Mouse (Mus musculus): ENCODE results near the gene Notum. TPM values are rescaled to one million over a fixed set of nuclear protein-coding genes. Genes with fewer than 3 reads are reported as not detected.

The Notum gene
- polyA plus RNA-seq, 1 experiment from 2014 or later = 0.57 TPM

DNA sequence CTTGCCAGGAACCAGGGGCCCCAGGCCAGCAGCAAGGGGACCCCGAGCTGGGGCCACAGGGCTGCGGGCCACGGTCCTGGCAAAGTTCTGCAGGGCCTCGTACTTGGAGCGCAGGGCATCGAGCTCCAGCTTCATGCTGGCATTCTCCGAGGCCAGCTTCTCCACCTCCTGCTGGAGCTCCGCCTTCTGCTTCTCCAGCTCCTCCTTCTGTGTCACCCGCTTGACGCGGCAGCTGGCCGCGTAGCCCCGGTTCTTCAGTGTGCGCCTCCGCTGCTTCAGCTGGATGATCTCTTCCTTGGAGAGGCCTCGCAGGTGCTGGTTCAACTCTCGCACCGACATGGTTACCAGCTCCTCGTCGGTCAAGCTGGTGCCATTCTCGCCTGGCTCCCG is 31.6 kb downstream of the Notum start:
- peaks cover 73% of the 10 kb centered on the region for H3K4me1 ChIP-seq
- H3K9me3 ChIP-seq = no peaks in the 10 kb centered on the region
- H3K36me3 ChIP-seq (replicated peaks) = peaks cover 42% of the 10 kb centered on the region
- 82% methylated on average over 23 of the region's 23 CpGs for WGBS
- H3K4me3 ChIP-seq = peak overlapping the region; percentile 96; the same call in 1 of the 2 replicates
- DNase-seq (ENCODE audit: extremely low spot score, low spot score) = no peak
- peak overlapping the region; percentile 62; the same call in 1 of the 2 replicates for H3K27ac ChIP-seq
- no peaks in the 10 kb centered on the region for H3K27me3 ChIP-seq (ENCODE audit: poor library complexity, severe bottlenecking)

DNA sequence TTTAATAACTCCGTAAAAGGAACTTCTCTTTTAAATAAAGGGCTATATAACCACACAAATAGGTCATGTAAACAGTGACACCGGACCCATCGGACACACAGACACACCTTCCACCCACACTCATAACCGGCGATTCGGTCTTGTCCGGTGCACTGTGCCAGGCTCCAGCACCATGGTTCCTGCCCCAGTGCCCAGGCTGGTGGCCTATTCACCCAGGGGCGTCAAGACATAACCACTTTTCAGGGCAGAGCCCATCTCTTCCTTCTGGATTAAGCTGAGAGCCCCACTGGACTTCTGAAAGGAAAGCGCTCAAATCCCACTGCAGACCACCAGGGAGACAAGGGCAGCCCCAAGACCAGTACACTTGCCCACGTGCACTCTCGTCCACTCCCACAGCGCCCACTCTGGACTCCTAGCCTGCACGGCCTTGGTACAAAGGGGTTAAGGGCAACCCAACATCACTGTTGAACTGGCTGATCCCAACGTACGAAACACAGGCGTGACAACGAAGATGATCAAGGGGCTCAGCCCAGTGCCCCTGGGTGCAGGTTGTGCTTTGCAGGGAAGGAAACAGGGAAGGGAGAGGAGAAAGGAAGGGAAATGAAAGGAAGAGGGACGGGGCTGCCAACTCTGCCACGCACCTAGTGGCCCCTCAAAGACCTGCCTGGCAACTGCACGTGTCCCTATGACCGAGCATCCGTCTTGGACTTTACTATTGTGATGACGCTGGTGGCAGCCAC is 32.2 kb downstream of the Notum start:
- Histone ChIP-seq H3K27me3 (ENCODE audit: poor library complexity, severe bottlenecking) (no peaks in the 10 kb centered on the region), H3K4me3 (peak overlapping the region; percentile 96; the same call in 1 of the 2 replicates), H3K27ac (no peak overlapping the region), H3K4me1 (peaks cover 73% of the 10 kb centered on the region), H3K36me3 (replicated peaks) (peaks cover 42% of the 10 kb centered on the region), H3K9me3 (no peaks in the 10 kb centered on the region)
- 96% methylated on average over 23 of the region's 23 CpGs for WGBS
- DNase-seq (ENCODE audit: extremely low spot score, low spot score) = no peak

DNA sequence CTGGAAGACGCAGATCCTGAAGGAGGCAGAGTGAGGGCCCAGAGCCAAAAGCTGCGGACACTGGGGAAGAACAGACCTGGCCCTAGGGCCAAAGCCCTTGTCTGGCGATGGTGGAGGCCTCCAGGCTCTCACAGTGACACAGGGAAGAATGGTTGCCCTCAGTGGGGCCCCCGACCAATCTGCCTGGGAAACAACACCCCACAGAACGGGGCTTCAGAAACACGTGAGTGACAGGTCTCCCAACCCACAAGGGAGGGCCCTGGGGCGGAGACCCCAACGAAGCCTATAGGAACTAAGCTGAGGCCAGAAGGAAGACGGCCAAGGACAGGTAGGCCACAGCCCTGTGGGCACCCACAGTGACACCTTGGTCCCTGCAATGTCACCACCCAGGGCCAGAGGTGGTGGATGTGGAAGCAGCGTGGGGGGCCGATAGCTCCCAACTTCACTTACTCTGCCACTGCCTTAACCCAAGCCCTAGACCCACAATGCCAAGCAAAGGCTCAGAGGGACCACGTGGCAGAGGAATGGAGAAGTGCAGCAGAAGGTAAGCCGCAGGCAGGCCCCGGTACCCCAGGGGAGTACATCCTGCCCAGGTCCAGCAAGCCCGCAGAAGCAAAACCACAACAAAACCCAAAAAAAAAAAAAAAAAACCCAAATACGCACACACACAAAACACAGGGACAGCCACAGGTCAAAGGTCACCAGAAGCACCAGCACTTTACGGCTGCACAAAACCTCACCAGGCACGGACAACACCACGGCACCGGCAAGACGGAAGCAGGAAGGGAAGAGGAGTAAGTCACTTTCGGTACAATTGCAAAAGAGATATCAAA is 33.3 kb downstream of the Notum start:
- 86% methylated on average over 22 of the region's 22 CpGs for WGBS
- H3K27ac ChIP-seq = no peak overlapping the region
- H3K4me3 ChIP-seq = no peak overlapping the region; the same call in 1 of the 2 replicates
- no peak for DNase-seq (ENCODE audit: extremely low spot score, low spot score)
- no peaks in the 10 kb centered on the region for H3K27me3 ChIP-seq (ENCODE audit: poor library complexity, severe bottlenecking)
- H3K4me1 ChIP-seq = peaks cover 72% of the 10 kb centered on the region
- peaks cover 51% of the 10 kb centered on the region for H3K36me3 ChIP-seq (replicated peaks)
- no peaks in the 10 kb centered on the region for H3K9me3 ChIP-seq

DNA sequence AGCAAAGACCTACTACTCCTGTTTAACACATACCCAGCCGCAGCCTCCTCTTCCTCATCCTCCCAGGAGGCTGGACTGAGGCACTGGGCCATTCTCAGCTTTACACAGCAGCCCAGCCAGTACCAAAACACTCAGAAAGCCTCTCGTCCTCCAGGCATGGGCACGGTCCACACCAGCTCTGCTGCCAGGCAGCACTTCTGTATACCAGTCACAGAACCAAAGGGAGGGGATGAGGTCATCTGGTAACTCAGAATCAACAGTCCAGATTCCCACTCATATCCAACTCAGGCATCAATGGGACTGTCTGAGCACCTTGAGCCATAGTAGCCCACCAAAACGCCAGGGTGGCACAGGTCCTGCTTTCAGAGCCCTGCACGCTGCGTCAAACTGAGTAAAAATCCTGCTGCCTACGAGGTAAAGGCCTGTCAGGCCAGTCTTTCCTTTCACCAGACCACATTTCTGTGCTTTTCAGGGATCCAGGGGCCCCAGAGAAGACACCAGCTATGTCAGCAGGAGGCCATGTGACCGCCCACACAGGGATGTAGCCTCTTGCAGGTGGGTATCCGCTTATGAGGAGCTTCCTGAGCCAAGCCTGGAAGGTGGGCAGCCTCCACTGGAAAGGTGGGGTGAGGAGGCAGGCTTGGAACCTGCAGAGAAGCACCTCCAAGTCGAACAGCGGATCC is 34.0 kb downstream of the Notum start:
- H3K9me3 ChIP-seq = no peaks in the 10 kb centered on the region
- H3K27me3 ChIP-seq (ENCODE audit: poor library complexity, severe bottlenecking) = no peaks in the 10 kb centered on the region
- H3K36me3 ChIP-seq (replicated peaks) = peaks cover 59% of the 10 kb centered on the region
- H3K4me3 ChIP-seq = no peak overlapping the region
- WGBS = 92% methylated on average over 11 of the region's 11 CpGs
- no peak for DNase-seq (ENCODE audit: extremely low spot score, low spot score)
- no peak overlapping the region for H3K27ac ChIP-seq
- H3K4me1 ChIP-seq = peaks cover 64% of the 10 kb centered on the region

DNA sequence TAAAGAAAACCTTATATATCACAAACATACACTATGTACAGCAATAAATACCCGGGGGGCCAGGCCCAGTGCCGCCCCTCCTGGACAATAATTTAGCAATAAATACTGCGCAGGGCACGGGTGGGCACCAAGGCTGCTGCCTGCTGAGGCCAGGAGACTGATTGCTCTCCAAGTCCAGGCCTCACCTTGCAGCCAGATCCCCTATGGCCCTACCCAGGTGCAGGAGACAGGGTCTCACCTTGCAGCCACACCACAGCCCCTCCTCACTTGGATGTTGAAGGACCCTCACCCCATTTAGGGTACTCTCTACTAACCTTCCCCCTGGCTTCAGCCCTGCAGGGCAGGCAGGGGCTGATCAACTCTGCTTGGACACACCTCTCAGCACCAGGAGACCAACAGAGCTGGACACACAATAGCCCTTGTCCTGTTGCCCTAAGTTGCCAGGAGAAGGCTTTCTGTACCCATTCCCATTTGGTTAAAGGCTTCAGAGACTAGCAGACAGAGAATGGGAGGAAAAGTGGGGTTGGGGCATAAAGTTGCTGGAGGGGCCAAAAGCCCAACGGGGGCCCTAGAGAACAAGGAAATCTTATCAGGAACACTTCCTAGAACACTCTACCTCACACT is 35.7 kb downstream of the Notum start, which contains the start of gene Sirt7:
TSS of gene Sirt7 (minus strand) at position 89 of the 624 bp plus-strand sequence.
- H3K9me3 ChIP-seq = no peaks in the 10 kb centered on the region
- peak within 1 kb of the TSS; percentile 83 for H3K27ac ChIP-seq
- DNase-seq (ENCODE audit: extremely low spot score, low spot score) = no peak
- WGBS = 22% methylated on average over 5 of the region's 5 CpGs
- peak within 1 kb of the TSS; percentile 88 for H3K4me3 ChIP-seq
- H3K4me1 ChIP-seq = peaks cover 47% of the 10 kb centered on the region
- no peaks in the 10 kb centered on the region for H3K27me3 ChIP-seq (ENCODE audit: poor library complexity, severe bottlenecking)
- peaks cover 75% of the 10 kb centered on the region for H3K36me3 ChIP-seq (replicated peaks)

DNA sequence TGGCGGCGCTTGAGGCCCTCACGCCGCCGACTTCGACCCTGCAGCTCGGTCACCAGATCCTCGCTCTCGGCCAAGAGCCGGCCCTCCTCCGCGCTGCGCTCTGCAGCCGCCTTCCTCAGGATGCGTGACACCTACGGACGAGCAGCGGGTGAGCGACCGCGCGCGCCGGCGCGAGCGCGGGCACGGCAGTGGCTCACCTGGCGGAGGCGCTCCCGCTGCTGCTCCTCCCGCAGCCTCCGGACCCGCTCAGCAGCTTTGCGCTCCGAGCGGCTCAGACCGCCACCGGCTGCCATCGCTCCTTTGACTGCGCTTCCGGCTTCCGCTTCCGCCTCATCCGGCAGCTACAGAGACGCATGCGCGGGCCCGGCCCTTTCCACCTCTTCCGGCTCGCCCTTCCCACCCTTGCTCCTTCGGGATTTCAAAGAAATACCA is 36.3 kb downstream of the Notum start:
- WGBS = under 1% methylated on average over 53 of the region's 53 CpGs
- peak overlapping the region; percentile 83 for H3K27ac ChIP-seq
- H3K4me3 ChIP-seq = peak overlapping the region; percentile 88
- no peaks in the 10 kb centered on the region for H3K9me3 ChIP-seq
- no peaks in the 10 kb centered on the region for H3K27me3 ChIP-seq (ENCODE audit: poor library complexity, severe bottlenecking)
- H3K4me1 ChIP-seq = peaks cover 42% of the 10 kb centered on the region
- peak; percentile 82 for DNase-seq (ENCODE audit: extremely low spot score, low spot score)
- H3K36me3 ChIP-seq (replicated peaks) = peaks cover 76% of the 10 kb centered on the region

DNA sequence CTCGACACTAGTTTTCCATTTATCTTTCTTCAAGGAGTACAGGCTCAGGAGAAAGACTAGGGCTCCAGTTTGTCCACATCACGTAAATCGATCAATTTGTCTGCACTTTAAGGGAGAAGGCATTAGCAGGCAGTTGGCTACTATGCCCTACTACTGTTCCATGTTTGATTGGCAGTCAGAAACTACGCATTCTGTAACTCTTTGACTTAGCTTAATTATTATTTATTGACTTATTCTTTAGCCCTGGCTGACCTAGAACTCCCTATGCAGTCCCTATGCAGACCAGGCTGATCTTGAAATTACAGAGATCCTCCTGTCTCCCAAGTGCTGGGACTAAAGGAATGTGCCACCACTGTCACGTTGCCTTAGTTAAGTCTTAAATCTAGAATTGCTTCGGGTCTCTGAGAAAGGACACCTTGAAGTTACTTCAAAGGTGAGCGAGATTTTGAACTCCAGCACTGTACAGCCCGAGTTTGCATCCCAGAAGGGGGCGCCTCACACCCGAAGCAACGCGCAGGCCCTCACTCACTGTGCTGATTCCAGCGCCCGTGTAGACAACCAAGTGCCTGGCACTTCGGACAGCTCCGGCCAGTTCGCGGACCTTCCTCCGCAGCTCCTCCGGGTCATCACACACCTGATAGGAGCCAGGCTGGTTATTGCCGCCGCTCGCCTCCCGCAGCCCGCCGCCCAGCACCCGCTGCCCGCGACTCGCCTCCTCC is 36.9 kb downstream of the Notum start:
- Histone ChIP-seq H3K4me3 (peak overlapping the region; percentile 88), H3K9me3 (no peaks in the 10 kb centered on the region), H3K27me3 (ENCODE audit: poor library complexity, severe bottlenecking) (no peaks in the 10 kb centered on the region), H3K27ac (peak overlapping the region; percentile 83), H3K36me3 (replicated peaks) (peaks cover 75% of the 10 kb centered on the region), H3K4me1 (peaks cover 36% of the 10 kb centered on the region)
- 14% methylated on average over 30 of the region's 30 CpGs for WGBS
- peak; percentile 61 for DNase-seq (ENCODE audit: extremely low spot score, low spot score)

DNA sequence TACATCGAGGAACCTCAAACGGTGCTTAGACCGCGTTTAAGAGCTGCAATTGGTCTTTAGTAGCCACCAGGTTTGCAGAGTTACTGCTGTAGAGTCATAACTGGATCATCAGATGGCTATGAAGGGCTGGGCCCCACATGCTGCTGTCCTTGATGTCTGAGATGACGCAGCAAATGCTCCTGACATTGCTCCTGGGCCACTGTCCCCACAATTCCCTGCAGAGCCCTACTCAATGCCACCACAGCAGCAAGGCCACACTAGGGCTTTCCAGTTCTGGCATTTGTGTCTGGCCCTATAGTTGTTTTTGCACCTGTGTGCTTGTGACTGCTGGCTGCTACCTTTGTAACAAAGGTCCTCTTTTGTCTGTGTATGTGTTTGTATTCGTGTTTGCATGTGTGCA is 38.2 kb downstream of the Notum start:
- H3K27me3 ChIP-seq (ENCODE audit: poor library complexity, severe bottlenecking) = no peaks in the 10 kb centered on the region
- H3K4me1 ChIP-seq = peaks cover 41% of the 10 kb centered on the region
- 91% methylated on average over 6 of the region's 6 CpGs for WGBS
- no peak overlapping the region for H3K4me3 ChIP-seq
- H3K9me3 ChIP-seq = no peaks in the 10 kb centered on the region; the same call in 1 of the 2 replicates
- peaks cover 77% of the 10 kb centered on the region for H3K36me3 ChIP-seq (replicated peaks)
- no peak for DNase-seq (ENCODE audit: extremely low spot score, low spot score)
- no peak overlapping the region for H3K27ac ChIP-seq

DNA sequence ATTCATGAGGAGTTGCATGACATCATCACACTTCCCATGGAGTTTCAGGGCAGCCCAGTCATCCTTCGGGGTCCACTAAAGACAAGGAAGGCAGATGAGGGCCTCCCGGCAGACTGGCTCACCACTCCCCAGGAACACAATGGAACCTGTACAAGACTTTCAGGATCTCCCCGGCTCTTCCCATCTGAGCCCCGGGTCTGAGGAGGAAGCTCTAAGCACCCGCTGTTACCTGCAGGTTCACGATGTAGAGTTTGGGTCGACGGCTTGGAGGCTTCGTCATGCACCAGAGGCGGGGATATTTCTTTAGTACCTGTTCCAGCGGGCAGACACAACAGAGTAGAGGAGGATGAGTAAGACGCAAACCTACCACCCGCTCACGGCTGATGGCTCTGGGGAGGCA is 40.8 kb downstream of the Notum start:
- no peaks in the 10 kb centered on the region for H3K27me3 ChIP-seq (ENCODE audit: poor library complexity, severe bottlenecking)
- no peaks in the 10 kb centered on the region; the same call in 1 of the 2 replicates for H3K9me3 ChIP-seq
- H3K36me3 ChIP-seq (replicated peaks) = peaks cover 66% of the 10 kb centered on the region
- H3K4me3 ChIP-seq = no peak overlapping the region
- no peak overlapping the region for H3K27ac ChIP-seq
- WGBS = 93% methylated on average over 14 of the region's 14 CpGs
- DNase-seq (ENCODE audit: extremely low spot score, low spot score) = no peak
- peaks cover 51% of the 10 kb centered on the region for H3K4me1 ChIP-seq

DNA sequence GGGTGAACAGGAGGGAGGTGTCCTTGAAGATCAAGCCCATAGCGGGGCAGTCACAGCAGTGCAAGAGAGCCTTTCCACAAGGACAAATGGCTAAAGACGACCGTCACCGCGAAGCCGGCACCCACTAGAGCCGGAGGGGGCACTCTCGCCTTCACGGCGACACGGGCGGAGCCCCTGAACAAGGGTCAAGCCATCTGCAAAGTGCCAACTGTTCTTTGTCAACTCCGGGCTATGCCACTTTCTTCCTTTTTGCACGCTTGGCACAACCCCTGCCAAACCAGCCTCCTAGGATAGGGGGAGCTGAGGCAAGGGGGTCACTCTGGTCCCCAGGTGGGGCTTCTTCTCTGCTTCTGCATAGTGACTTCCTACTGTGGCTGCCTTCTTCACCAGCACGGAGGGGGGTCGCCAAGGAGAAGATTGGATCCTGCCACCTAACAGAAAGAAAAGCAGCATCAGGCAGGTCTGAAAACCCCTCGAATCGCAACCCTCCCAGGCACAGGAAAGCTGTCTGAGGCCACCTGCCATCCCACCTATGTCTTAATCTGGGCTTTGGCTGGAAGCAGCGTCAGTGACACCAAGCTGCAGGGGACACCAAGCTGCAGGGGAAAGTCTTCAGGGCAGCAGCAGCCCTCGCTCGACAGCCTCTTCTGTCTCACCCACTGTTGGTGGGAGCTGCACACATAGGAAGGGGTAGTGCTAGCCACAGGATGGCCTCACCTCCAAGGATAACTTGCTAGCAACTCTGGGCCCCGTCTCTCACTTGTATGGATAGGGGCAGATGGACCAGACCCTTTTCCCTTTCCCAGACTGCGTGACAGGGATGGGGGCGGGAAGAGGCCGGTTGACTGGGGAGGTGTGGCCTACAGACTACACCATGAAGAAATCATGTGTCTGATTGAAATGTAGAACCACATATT is 42.1 kb downstream of the Notum start:
- Histone ChIP-seq H3K36me3 (replicated peaks) (peaks cover 79% of the 10 kb centered on the region), H3K9me3 (no peaks in the 10 kb centered on the region; the same call in 1 of the 2 replicates), H3K4me1 (peaks cover 39% of the 10 kb centered on the region), H3K27ac (peak overlapping the region; percentile 90; the same call in 1 of the 2 replicates), H3K4me3 (peak overlapping the region; percentile 83), H3K27me3 (ENCODE audit: poor library complexity, severe bottlenecking) (no peaks in the 10 kb centered on the region)
- no peak for DNase-seq (ENCODE audit: extremely low spot score, low spot score)
- 93% methylated on average over 25 of the region's 25 CpGs for WGBS
